Mouse (Mus musculus): ENCODE measurements at regions not wholly inside any gene's neighbourhood (a gene's known extent, or its start where the extent isn't known, plus 50 kb on each side); places are given as distances from the start of the nearest gene placed in this dataset.

- TF ChIP-seq CTCF (IDR thresholded peaks at IDR 0.05; ENCODE audit: extremely low read depth, insufficient read depth, insufficient read length, insufficient replicate concordance) (no peak), POLR2A (IDR thresholded peaks at IDR 0.05; ENCODE audit: low read depth, low read length) (no peak)
Observed at GRCm38 (mm10) chr15:97499240-97499639, 206.4 kb downstream of the Rpap3 start.
